Mouse (Mus musculus) forelimb bud, embryonic 11.5 days (tissue): ENCODE measurements at regions not wholly inside any gene's neighbourhood (a gene's known extent, or its start where the extent isn't known, plus 50 kb on each side); places are given as distances from the start of the nearest gene placed in this dataset.

Experiments used
- DNase-seq: peaks from one replicate; pipeline ENCODE4 v3.0.0-alpha.2; 2012; ENCODE audit warnings: low read depth, low spot score

GRCm38 (mm10) chr1:66099562-66100444 lies 75.3 kb upstream of the Map2 start:
- DNase-seq, result no peak

GRCm38 (mm10) chr1:66101419-66101818 lies 73.7 kb upstream of the Map2 start:
- no peak for DNase-seq

- peak; percentile 54 for DNase-seq
Observed at GRCm38 (mm10) chr1:66104493-66104892, 70.6 kb upstream of the Map2 start.

- DNase-seq, result peak; percentile 20
Observed at GRCm38 (mm10) chr1:66105206-66105605, 69.9 kb upstream of the Map2 start.

GRCm38 (mm10) chr1:66108051-66108450 lies 67.0 kb upstream of the Map2 start:
- DNase-seq, result no peak

GRCm38 (mm10) chr1:66113916-66114315 lies 61.2 kb upstream of the Map2 start:
- no peak for DNase-seq

- DNase-seq, result peak; percentile 50
Observed at GRCm38 (mm10) chr1:66115330-66115729, 59.7 kb upstream of the Map2 start.
